ENCODE assay signal across 10 mouse cellular contexts in the genomic region with DNA sequence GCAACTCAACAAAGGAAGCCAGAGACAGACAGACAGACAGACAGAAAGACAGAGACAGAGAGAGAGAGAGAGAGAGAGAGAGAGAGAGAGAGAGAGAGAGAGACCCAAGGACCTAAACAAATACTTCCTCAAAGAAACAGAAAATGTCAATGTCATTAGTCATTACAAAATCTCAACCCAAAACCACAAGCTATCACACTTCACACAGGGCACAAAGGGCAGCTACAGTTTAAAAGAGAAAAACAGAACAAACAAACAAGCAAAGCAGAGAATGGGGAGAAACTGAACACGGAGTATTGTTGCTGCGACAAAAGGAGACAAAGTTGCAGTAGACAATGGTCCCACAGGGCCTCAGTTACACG. TPM values are rescaled to one million over a fixed set of nuclear protein-coding genes. Genes with fewer than 3 reads are reported as not detected.
DNase-seq lines count a peak whose midpoint lies in the region; ATAC-seq and TF ChIP-seq lines count a peak whose summit lies in the region.
"Had no signal": no experiment of that assay in that cellular context is flagged by ENCODE, and none has a peak within 500 bp of the region (broad histone marks: within the 10 kb centered on the region; RNA-seq: fewer than 3 reads in every experiment).

No protein-coding gene starts in this region.

- no peak for ATAC-seq in heart, embryonic 13.5 days (ENCODE audit: extremely low read depth, insufficient number of reproducible peaks, low FRiP score, low TSS enrichment)
- ATAC-seq in hindbrain, embryonic 12.5 days (ENCODE audit: low FRiP score), result no peak
- no peak for ATAC-seq in midbrain, embryonic 15.5 days (replicated peaks)

- H3K9me3 ChIP-seq in heart, embryonic 13.5 days, result no peaks in the 10 kb centered on the region
- H3K9me3 ChIP-seq in CH12.LX (replicated peaks; ENCODE audit: low read length), result no peaks in the 10 kb centered on the region
- no peaks in the 10 kb centered on the region for H3K9me3 ChIP-seq in hindbrain, embryonic 12.5 days (replicated peaks)
- no peaks in the 10 kb centered on the region for H3K9me3 ChIP-seq in midbrain, embryonic 15.5 days
- H3K9me3 ChIP-seq: limb, embryonic 13.5 days had no signal

- H3K27me3 ChIP-seq in heart, embryonic 13.5 days (replicated peaks), result no peaks in the 10 kb centered on the region
- H3K27me3 ChIP-seq in CH12.LX (replicated peaks), result no peaks in the 10 kb centered on the region
- no peaks in the 10 kb centered on the region for H3K27me3 ChIP-seq in hindbrain, embryonic 12.5 days
- H3K27me3 ChIP-seq in midbrain, embryonic 15.5 days (replicated peaks), result no peaks in the 10 kb centered on the region
- H3K27me3 ChIP-seq: limb, embryonic 13.5 days had no signal

- no peaks in the 10 kb centered on the region for H3K36me3 ChIP-seq in heart, embryonic 13.5 days
- peaks cover 0 to 10% of the 10 kb centered on the region in 2 experiments for H3K36me3 ChIP-seq in CH12.LX (replicated peaks in 1 of 2; ENCODE audit: control insufficient read depth in 1 of 2, insufficient read depth in 1 of 2, low read length in 1 of 2)
- H3K36me3 ChIP-seq in hindbrain, embryonic 12.5 days, result no peaks in the 10 kb centered on the region
- H3K36me3 ChIP-seq in midbrain, embryonic 15.5 days (replicated peaks), result no peaks in the 10 kb centered on the region
- H3K36me3 ChIP-seq: limb, embryonic 13.5 days had no signal

- peak overlapping the region; percentile 85 for H3K27ac ChIP-seq in heart, embryonic 13.5 days (replicated peaks)
- no peak overlapping the region for H3K27ac ChIP-seq in CH12.LX (ENCODE audit: insufficient read depth, low read depth)
- H3K27ac ChIP-seq in hindbrain, embryonic 12.5 days, result peak overlapping the region; percentile 94
- peak overlapping the region; percentile 75 for H3K27ac ChIP-seq in midbrain, embryonic 15.5 days
- H3K27ac ChIP-seq: limb, embryonic 13.5 days had no signal

- H3K9ac ChIP-seq in heart, embryonic 13.5 days, result peak overlapping the region; percentile 57
- H3K9ac ChIP-seq in CH12.LX (ENCODE audit: insufficient read depth, low read depth), result no peak overlapping the region
- no peak overlapping the region for H3K9ac ChIP-seq in hindbrain, embryonic 12.5 days
- H3K9ac ChIP-seq in midbrain, embryonic 15.5 days, result no peak overlapping the region
- H3K9ac ChIP-seq: limb, embryonic 13.5 days had no signal

- peak; percentile 23; the same call in 1 of the 2 replicates for TF ChIP-seq EP300 in CH12.LX (IDR thresholded peaks at IDR 0.05; ENCODE audit: low read length)

- in situ Hi-C loops in CH12.LX (cut with MboI; ENCODE audit: low pct_ligation_motif_present, low pct_unique_long_range_greater_than_20kb, low sequenced_read_pairs), result no loop called here

- H3K4me3 ChIP-seq in heart, embryonic 13.5 days, result no peak overlapping the region
- H3K4me3 ChIP-seq in CH12.LX (replicated peaks in 1 of 3; ENCODE audit: low read depth in 2 of 3, low read length in 2 of 3, poor library complexity in 1 of 3), result no peak overlapping the region
- no peak overlapping the region for H3K4me3 ChIP-seq in hindbrain, embryonic 12.5 days
- H3K4me3 ChIP-seq in midbrain, embryonic 15.5 days, result no peak overlapping the region
- H3K4me3 ChIP-seq: limb, embryonic 13.5 days had no signal

- peaks cover 3% of the 10 kb centered on the region; the same call in 1 of the 2 replicates for H3K79me2 ChIP-seq in CH12.LX (replicated peaks; ENCODE audit: control insufficient read depth, extremely low read depth, insufficient read depth, poor library complexity, severe bottlenecking)

- dilution Hi-C loops in CH12.LX (cut with MboI; ENCODE audit: extremely low pct_ligation_motif_present, extremely low pct_unique_long_range_greater_than_20kb, low sequenced_read_pairs), result no loop called here

- peak overlapping the region; percentile 33; the same call in 1 of the 2 replicates for H3K4me2 ChIP-seq in heart, embryonic 13.5 days
- peak overlapping the region; percentile 45; the same call in 1 of the 2 replicates for H3K4me2 ChIP-seq in CH12.LX (ENCODE audit: insufficient read depth, low read depth, poor library complexity, severe bottlenecking)
- peak overlapping the region; percentile 34; the same call in 1 of the 2 replicates for H3K4me2 ChIP-seq in hindbrain, embryonic 12.5 days (replicated peaks)
- no peak overlapping the region for H3K4me2 ChIP-seq in midbrain, embryonic 15.5 days
- H3K4me2 ChIP-seq: limb, embryonic 13.5 days had no signal

- H3K4me1 ChIP-seq in heart, embryonic 13.5 days, result peaks cover 82% of the 10 kb centered on the region
- H3K4me1 ChIP-seq in CH12.LX (ENCODE audit: control insufficient read depth in 1 of 2, insufficient read depth in 2 of 2), result peaks cover 13 to 24% of the 10 kb centered on the region in 2 experiments
- H3K4me1 ChIP-seq in hindbrain, embryonic 12.5 days, result peaks cover 46% of the 10 kb centered on the region
- peaks cover 27% of the 10 kb centered on the region for H3K4me1 ChIP-seq in midbrain, embryonic 15.5 days

- TF ChIP-seq RAD21 in CH12.LX (IDR thresholded peaks at IDR 0.05; ENCODE audit: low read depth, low read length), result no peak

- no peak for TF ChIP-seq POLR2A in CH12.LX (IDR thresholded peaks at IDR 0.05; ENCODE audit: low read depth, low read length)

- intact Hi-C loops in heart, postnatal 14 days (cut with DNase I), result no loop called here

- DNase-seq in heart, postnatal 14 days, result no peak
- DNase-seq in CH12.LX (ENCODE audit: extremely low read depth), result no peak
- no peak for DNase-seq in left cerebral cortex, adult 9 months (ENCODE audit: low spot score in 2 of 2)
- no peak for DNase-seq in left cerebral cortex, adult 8-10 months (ENCODE audit: low spot score in 2 of 2)
- DNase-seq in frontal cortex, postnatal 25 days (ENCODE audit: low spot score in 2 of 2), result no peak

- 53% methylated on average over 3 of the region's 3 CpGs for WGBS in heart, embryonic 13.5 days
- WGBS in hindbrain, embryonic 12.5 days, result 26% methylated on average over 3 of the region's 3 CpGs
- WGBS in midbrain, embryonic 15.5 days, result 24% methylated on average over 3 of the region's 3 CpGs

- TF ChIP-seq CTCF in CH12.LX (conservative IDR thresholded peaks at IDR 0.05 in 1 of 2, IDR thresholded peaks at IDR 0.05 in 1 of 2; ENCODE audit: low read depth in 2 of 2, low read length in 2 of 2), result no peak

TF ChIP-seq in CH12.LX, 34 proteins besides CTCF, POLR2A, EP300 and RAD21:
- TF ChIP-seq MXI1 (IDR thresholded peaks at IDR 0.05; ENCODE audit: low read depth, low read length) (no peak), IRF4 (IDR thresholded peaks at IDR 0.05; ENCODE audit: low read depth, low read length) (0 out of 2 replicates have a peak, but pooled peaks have one; percentile 22), NELFE (IDR thresholded peaks at IDR 0.05; ENCODE audit: low read depth, low read length) (no peak), USF2 (conservative IDR thresholded peaks at IDR 0.05; ENCODE audit: low read depth, low read length) (no peak)
TF ChIP-seq in CH12.LX: peak in this region for 1.

RNA-seq across cellular contexts. Expression of gene Rasa3, which starts 28.3 kb away (rescaled TPM):
- 23.4 and 24.4 TPM in 2 replicates for polyA plus RNA-seq in heart, embryonic 13.5 days (2015; fragmentation: Nextera tagmentation; extraction: Ambion mirVana)
- total RNA-seq in heart, postnatal 14 days (2021), result 10 to 100 TPM; 22.2 to 22.6 TPM
- total RNA-seq in CH12.LX (2012; rRNA removed) (20.0 and 28.5 TPM in 2 replicates), CH12.LX (2014; rRNA removed) (13.6 TPM in 2 replicates)
- polyA plus RNA-seq in CH12.LX (2012; ENCODE audit: insufficient read length, low read depth), result 12.8 and 13.7 TPM in 2 replicates
- polyA plus RNA-seq in hindbrain, embryonic 12.5 days (2016; fragmentation: Nextera tagmentation; extraction: Ambion mirVana), result 30.0 and 31.4 TPM in 2 replicates
- polyA plus RNA-seq in midbrain, embryonic 15.5 days (2015; fragmentation: Nextera tagmentation; extraction: Ambion mirVana), result 27.3 and 27.7 TPM in 2 replicates
- 10 to 100 TPM; 63.9 to 72.0 (median 69.5) TPM for total RNA-seq in left cerebral cortex, adult 8-10 months (2022)

RNA-seq across cellular contexts. Expression of gene Cfap97d2, which starts 56.6 kb away (rescaled TPM):
- polyA plus RNA-seq in heart, embryonic 13.5 days (2015; fragmentation: Nextera tagmentation; extraction: Ambion mirVana), result not detected in 2 replicates
- not detected for total RNA-seq in heart, postnatal 14 days (2021)
- total RNA-seq in CH12.LX (2012; rRNA removed), result not detected in 2 replicates
- total RNA-seq in CH12.LX (2014; rRNA removed), result not detected in 2 replicates
- polyA plus RNA-seq in CH12.LX (2012; ENCODE audit: insufficient read length, low read depth), result not detected in 2 replicates
- 2.3 and 2.6 TPM in 2 replicates for polyA plus RNA-seq in hindbrain, embryonic 12.5 days (2016; fragmentation: Nextera tagmentation; extraction: Ambion mirVana)
- polyA plus RNA-seq in midbrain, embryonic 15.5 days (2015; fragmentation: Nextera tagmentation; extraction: Ambion mirVana), result 1.7 and 2.3 TPM in 2 replicates
- total RNA-seq in left cerebral cortex, adult 8-10 months (2022), result 1 to 10 TPM; 1.1 to 2.6 (median 2.0) TPM
- total RNA-seq: ES-E14 had no signal
- polyA plus RNA-seq: limb, embryonic 13.5 days had no signal
